Mouse (Mus musculus) kidney, embryonic 15.5 days (tissue): Measurements from ENCODE around the gene Rab1b. TPM values are rescaled to one million over a fixed set of nuclear protein-coding genes. Genes with fewer than 3 reads are reported as not detected.

Source experiments
- ATAC-seq: fragments of 200-750 bp; cut with Nextera tagmentation; replicated peaks from 2 replicates; pipeline ENCODE4 v1.8.0; 2017; ENCODE audit warnings: moderate TSS enrichment; ENCODE audit not compliant: low FRiP score
- H3K27ac ChIP-seq: fragments of 300-500 bp; sonication (generic); 2 replicates; pipeline ENCODE4 v1.5.1; 2015; ENCODE audit warnings: mild to moderate bottlenecking, inconsistent platforms
- H3K27me3 ChIP-seq: fragments of 300-500 bp; sonication (generic); 2 replicates; pipeline ENCODE4 v1.6.1; 2015; ENCODE audit warnings: inconsistent platforms
- H3K36me3 ChIP-seq: fragments of 300-500 bp; sonication (generic); 2 replicates; pipeline ENCODE4 v1.6.1; 2015; ENCODE audit warnings: inconsistent platforms
- H3K4me1 ChIP-seq: fragments of 300-500 bp; sonication (generic); 2 replicates; pipeline ENCODE4 v1.6.1; 2015; ENCODE audit warnings: inconsistent platforms
- H3K4me2 ChIP-seq: fragments of 300-500 bp; sonication (generic); 2 replicates; pipeline ENCODE4 v1.6.1; 2015; ENCODE audit warnings: moderate library complexity, mild to moderate bottlenecking, inconsistent platforms
- H3K4me3 ChIP-seq: fragments of 300-500 bp; sonication (generic); replicated peaks from 2 replicates; pipeline ENCODE4 v1.5.1; 2015; ENCODE audit warnings: mild to moderate bottlenecking, inconsistent platforms
- H3K9ac ChIP-seq: fragments of 300-500 bp; sonication (generic); 2 replicates; pipeline ENCODE4 v1.6.1; 2015; ENCODE audit warnings: mild to moderate bottlenecking, inconsistent platforms
- H3K9me3 ChIP-seq: fragments of 300-500 bp; sonication (generic); replicated peaks from 2 replicates; pipeline ENCODE4 v1.6.1; 2016; ENCODE audit warnings: inconsistent platforms
- WGBS: fragments of 180-500 bp; shearing (Covaris S2); methylation state at CpG from one replicate; pipeline ENCODE4 v1.1.7; 2015; ENCODE audit warnings: mixed read lengths; 5-methylcytosine and 5-hydroxymethylcytosine counted together
- polyA plus RNA-seq: library from polyadenylated mRNA; unstranded; fragments of >200 nt; fragmentation: Nextera tagmentation; extraction: Ambion mirVana; gene quantifications from 2 replicates; pipeline ENCODE4 v1.2.1, GENCODE M21; 2015

The Rab1b gene
- polyA plus RNA-seq, 1 experiment from 2014 or later, result 290 TPM

GRCm38 (mm10) chr19:5052853-5053252 lies 54.0 kb downstream of the Rab1b start:
- H3K4me1 ChIP-seq, result peaks cover 47% of the 10 kb centered on the region
- ATAC-seq, result no peak
- 63% methylated on average over 17 of the region's 17 CpGs for WGBS
- H3K9ac ChIP-seq, result no peak overlapping the region
- no peak overlapping the region for H3K4me3 ChIP-seq
- H3K9me3 ChIP-seq, result no peaks in the 10 kb centered on the region
- peaks cover 21% of the 10 kb centered on the region for H3K36me3 ChIP-seq
- H3K27ac ChIP-seq, result no peak overlapping the region
- H3K27me3 ChIP-seq, result peaks cover 43% of the 10 kb centered on the region
- H3K4me2 ChIP-seq, result peak overlapping the region; percentile 54; the same call in 1 of the 2 replicates

- WGBS, result 23% methylated on average over 25 of the region's 25 CpGs
- no peaks in the 10 kb centered on the region for H3K9me3 ChIP-seq
- H3K4me1 ChIP-seq, result peaks cover 44% of the 10 kb centered on the region
- H3K4me3 ChIP-seq, result peak overlapping the region; percentile 37
- peaks cover 27% of the 10 kb centered on the region for H3K36me3 ChIP-seq
- ATAC-seq, result no peak
- 0 out of 2 replicates have a peak overlapping the region, but pooled peaks have one; percentile 45 for H3K27ac ChIP-seq
- peak overlapping the region; percentile 54 for H3K4me2 ChIP-seq
- H3K27me3 ChIP-seq, result peaks cover 43% of the 10 kb centered on the region
- no peak overlapping the region for H3K9ac ChIP-seq
Measured at GRCm38 (mm10) chr19:5052166-5052822, 54.6 kb downstream of the Rab1b start.

DNA sequence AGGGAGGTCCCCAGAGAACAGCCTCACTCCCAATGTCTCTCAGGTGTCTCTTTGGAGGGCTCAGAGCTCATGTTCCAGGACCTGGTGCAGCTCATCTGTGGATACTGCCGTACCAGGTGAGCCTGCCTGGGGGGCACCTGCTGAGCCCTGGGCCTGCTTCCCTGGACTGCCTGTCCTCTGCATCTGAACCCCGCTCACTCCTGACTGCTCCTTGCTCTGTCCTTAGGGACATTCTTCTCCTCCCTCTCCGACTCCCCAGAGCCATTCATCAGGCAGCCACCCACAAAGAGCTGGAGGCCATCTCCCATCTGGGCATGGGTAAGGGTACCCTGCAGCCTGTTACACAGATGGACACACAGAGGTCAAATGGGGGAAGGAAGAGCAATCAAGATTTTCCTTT lies 55.4 kb downstream of the Rab1b start:
- H3K27me3 ChIP-seq, result peaks cover 43% of the 10 kb centered on the region
- H3K4me1 ChIP-seq, result peaks cover 37% of the 10 kb centered on the region
- ATAC-seq, result no peak
- H3K9me3 ChIP-seq, result no peaks in the 10 kb centered on the region
- 68% methylated on average over 3 of the region's 3 CpGs for WGBS
- peaks cover 35% of the 10 kb centered on the region for H3K36me3 ChIP-seq
- H3K27ac ChIP-seq, result no peak overlapping the region
- no peak overlapping the region for H3K9ac ChIP-seq
- H3K4me2 ChIP-seq, result peak overlapping the region; percentile 54
- H3K4me3 ChIP-seq, result peak overlapping the region; percentile 37

DNA sequence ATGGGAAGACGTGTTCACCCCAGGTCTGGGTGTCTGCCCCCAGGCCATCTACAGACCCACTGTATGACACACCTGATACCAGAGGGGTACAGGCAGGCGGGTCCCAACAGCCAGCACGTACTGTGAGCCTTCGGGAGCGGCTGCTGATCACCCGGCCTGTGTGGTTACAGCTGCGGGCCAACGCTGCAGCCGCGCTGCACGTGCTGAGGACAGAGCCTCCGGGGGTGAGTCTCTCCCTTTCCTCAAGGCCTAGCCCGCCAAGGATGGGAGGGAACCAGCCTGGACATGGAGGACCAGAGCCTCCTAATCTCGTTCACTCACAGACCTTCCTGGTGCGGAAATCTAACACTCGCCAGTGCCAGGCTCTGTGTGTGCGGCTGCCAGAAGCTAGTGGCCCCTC lies 55.8 kb downstream of the Rab1b start:
- Histone ChIP-seq H3K27me3 (peaks cover 43% of the 10 kb centered on the region), H3K9ac (peak overlapping the region; percentile 27), H3K4me2 (peak overlapping the region; percentile 54), H3K36me3 (peaks cover 40% of the 10 kb centered on the region), H3K4me1 (peaks cover 32% of the 10 kb centered on the region), H3K27ac (peak overlapping the region; percentile 62), H3K4me3 (peak overlapping the region; percentile 37), H3K9me3 (no peaks in the 10 kb centered on the region)
- ATAC-seq, result peak; percentile 30; the same call in 1 of the 2 replicates
- 8% methylated on average over 17 of the region's 17 CpGs for WGBS

GRCm38 (mm10) chr19:5050047-5050905 lies 56.6 kb downstream of the Rab1b start, which contains the start of gene Rin1:
TSS of gene Rin1 (plus strand) at chr19:5050481.
- H3K4me3 ChIP-seq, result peak within 1 kb of the TSS; percentile 37
- peak within 1 kb of the TSS; percentile 27 for H3K9ac ChIP-seq
- H3K27ac ChIP-seq, result peak within 1 kb of the TSS; percentile 62
- no peaks in the 10 kb centered on the region for H3K9me3 ChIP-seq
- WGBS, result 13% methylated on average over 14 of the region's 14 CpGs
- peaks cover 47% of the 10 kb centered on the region for H3K36me3 ChIP-seq
- peaks cover 32% of the 10 kb centered on the region for H3K4me1 ChIP-seq
- peaks cover 43% of the 10 kb centered on the region for H3K27me3 ChIP-seq
- peak within 1 kb of the TSS; percentile 54 for H3K4me2 ChIP-seq
- peak; percentile 54 for ATAC-seq

GRCm38 (mm10) chr19:5049325-5049724 lies 57.5 kb downstream of the Rab1b start:
- Histone ChIP-seq H3K9me3 (no peaks in the 10 kb centered on the region), H3K36me3 (peaks cover 50% of the 10 kb centered on the region), H3K4me2 (no peak overlapping the region), H3K27me3 (peaks cover 36% of the 10 kb centered on the region), H3K4me3 (no peak overlapping the region), H3K4me1 (peaks cover 32% of the 10 kb centered on the region), H3K27ac (no peak overlapping the region), H3K9ac (no peak overlapping the region)
- no peak for ATAC-seq
- 84% methylated on average over 6 of the region's 6 CpGs for WGBS

Other genes with a start within 250 kb of the Rab1b start
- 10.6 and 12.0 TPM in 2 replicates for gene Actn3, start 229.2 kb downstream of the Rab1b start, polyA plus RNA-seq
- 10.8 and 12.0 TPM in 2 replicates for gene Zdhhc24, start 228.4 kb downstream of the Rab1b start, polyA plus RNA-seq
- 5.2 and 6.7 TPM in 2 replicates for gene Bbs1, start 200.4 kb downstream of the Rab1b start, polyA plus RNA-seq
- gene Dpp3, start 178.8 kb downstream of the Rab1b start, polyA plus RNA-seq, result 96.4 and 108 TPM in 2 replicates
- gene Peli3, start 163.9 kb downstream of the Rab1b start, polyA plus RNA-seq, result 2.9 and 3.0 TPM in 2 replicates
- gene Mrpl11, start 144.9 kb downstream of the Rab1b start, polyA plus RNA-seq, result 108 and 125 TPM in 2 replicates
- gene Npas4, start 116.8 kb downstream of the Rab1b start, polyA plus RNA-seq, result 0.18 TPM in 1 of 2 replicates, not detected in the other
- 6.0 and 7.0 TPM in 2 replicates for gene Slc29a2, start 83.2 kb downstream of the Rab1b start, polyA plus RNA-seq
- 51.0 and 51.7 TPM in 2 replicates for gene B4gat1, start 68.2 kb downstream of the Rab1b start, polyA plus RNA-seq
- 2.1 and 2.3 TPM in 2 replicates for gene AC124502.3, start 68.2 kb downstream of the Rab1b start, polyA plus RNA-seq
- gene Brms1, start 65.7 kb downstream of the Rab1b start, polyA plus RNA-seq, result 44.0 and 51.6 TPM in 2 replicates
- gene Rin1, start 56.6 kb downstream of the Rab1b start, polyA plus RNA-seq, result 3.0 and 4.2 TPM in 2 replicates
- gene Cd248, start 39.0 kb downstream of the Rab1b start, polyA plus RNA-seq, result 50.3 and 74.1 TPM in 2 replicates
- 1.3 and 1.8 TPM in 2 replicates for gene Tmem151a, start 21.5 kb downstream of the Rab1b start, polyA plus RNA-seq
- 99.8 and 101 TPM in 2 replicates for gene Yif1a, start 18.5 kb downstream of the Rab1b start, polyA plus RNA-seq
- gene Cnih2, start 8.6 kb downstream of the Rab1b start, polyA plus RNA-seq, result 13.3 and 15.1 TPM in 2 replicates
- 27.5 and 27.8 TPM in 2 replicates for gene Klc2, start 11.5 kb upstream of the Rab1b start, polyA plus RNA-seq
- gene Pacs1, start 166.0 kb upstream of the Rab1b start, polyA plus RNA-seq, result 23.2 and 25.0 TPM in 2 replicates
- gene Sf3b2, start 188.4 kb upstream of the Rab1b start, polyA plus RNA-seq, result 351 and 362 TPM in 2 replicates
- 3.8 and 3.9 TPM in 2 replicates for gene Gal3st3, start 191.3 kb upstream of the Rab1b start, polyA plus RNA-seq
- gene Catsper1, start 228.7 kb upstream of the Rab1b start, polyA plus RNA-seq, result not detected in 2 replicates
- 0.45 and 1.2 TPM in 2 replicates for gene Cst6, start 242.5 kb upstream of the Rab1b start, polyA plus RNA-seq